Mouse (Mus musculus) retina, postnatal 7 days (tissue): Measurements from ENCODE around the gene Kcnmb4.

Source experiments
- DNase-seq: peaks from one replicate; pipeline ENCODE4 v3.0.0-alpha.2; 2012; ENCODE audit warnings: low read depth, low spot score

The Kcnmb4 gene

GRCm38 (mm10) chr10:116452771-116453170 lies 20.9 kb downstream of the Kcnmb4 start:
- no peak for DNase-seq

GRCm38 (mm10) chr10:116450621-116451020 lies 23.1 kb downstream of the Kcnmb4 start:
- no peak for DNase-seq

- no peak for DNase-seq
These were observed 25.5 kb downstream of the Kcnmb4 start for GRCm38 (mm10) chr10:116448166-116448565.

GRCm38 (mm10) chr10:116447176-116447575 lies 26.5 kb downstream of the Kcnmb4 start:
- no peak for DNase-seq

- DNase-seq, result no peak
These were observed 27.6 kb downstream of the Kcnmb4 start for GRCm38 (mm10) chr10:116446040-116446439.

GRCm38 (mm10) chr10:116444826-116445225 lies 28.9 kb downstream of the Kcnmb4 start:
- DNase-seq, result no peak

- no peak for DNase-seq
These were observed 29.3 kb downstream of the Kcnmb4 start for GRCm38 (mm10) chr10:116444371-116444770.

- no peak for DNase-seq
These were observed 32.7 kb downstream of the Kcnmb4 start for GRCm38 (mm10) chr10:116440946-116441345.

- DNase-seq, result no peak
These were observed 33.6 kb downstream of the Kcnmb4 start for GRCm38 (mm10) chr10:116440088-116440487.

GRCm38 (mm10) chr10:116435455-116435854 lies 38.2 kb downstream of the Kcnmb4 start:
- no peak for DNase-seq

- no peak for DNase-seq
These were observed 41.3 kb downstream of the Kcnmb4 start for GRCm38 (mm10) chr10:116432421-116432820.

- no peak for DNase-seq
These were observed 45.5 kb downstream of the Kcnmb4 start for GRCm38 (mm10) chr10:116428026-116428780.

GRCm38 (mm10) chr10:116426176-116426575 lies 47.5 kb downstream of the Kcnmb4 start:
- no peak for DNase-seq

- no peak for DNase-seq
These were observed 48.8 kb downstream of the Kcnmb4 start for GRCm38 (mm10) chr10:116424921-116425320.

- DNase-seq, result no peak
These were observed 51.1 kb downstream of the Kcnmb4 start for GRCm38 (mm10) chr10:116422551-116422950.

GRCm38 (mm10) chr10:116420976-116421375 lies 52.7 kb downstream of the Kcnmb4 start:
- no peak for DNase-seq

GRCm38 (mm10) chr10:116418121-116418726 lies 55.5 kb downstream of the Kcnmb4 start:
- DNase-seq, result no peak

- DNase-seq, result no peak
These were observed 57.0 kb downstream of the Kcnmb4 start for GRCm38 (mm10) chr10:116416726-116417125.

GRCm38 (mm10) chr10:116416142-116416541 lies 57.5 kb downstream of the Kcnmb4 start:
- no peak for DNase-seq

GRCm38 (mm10) chr10:116410826-116411225 lies 62.9 kb downstream of the Kcnmb4 start:
- no peak for DNase-seq

GRCm38 (mm10) chr10:116407684-116408359 lies 65.9 kb downstream of the Kcnmb4 start:
- no peak for DNase-seq

- DNase-seq, result no peak
These were observed 68.7 kb downstream of the Kcnmb4 start for GRCm38 (mm10) chr10:116405011-116405410.

- no peak for DNase-seq
These were observed 70.0 kb downstream of the Kcnmb4 start for GRCm38 (mm10) chr10:116403679-116404078.
